Mouse (Mus musculus): Measurements from ENCODE around the gene Grm8.

DNA sequence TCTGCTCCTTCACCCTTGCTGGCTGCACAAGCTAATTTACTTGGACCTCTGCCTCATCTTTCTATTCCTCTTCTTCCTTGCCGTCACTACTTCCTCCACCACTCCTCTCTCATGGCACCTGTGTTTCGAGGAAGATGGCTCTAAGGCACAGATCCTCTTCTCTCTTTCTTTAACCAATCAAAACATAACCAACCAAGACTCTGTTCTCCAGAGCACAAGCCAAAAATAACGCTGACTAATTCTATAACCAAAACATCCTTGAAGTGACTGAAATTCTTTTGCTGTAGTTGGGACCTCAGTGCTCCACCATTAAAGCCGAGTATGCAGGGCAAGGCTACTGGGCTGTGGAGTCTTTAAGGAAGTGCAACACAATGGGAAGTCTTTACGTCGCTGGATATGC, 11.5 kb upstream of the Grm8 start:
- TF ChIP-seq SIN3A (IDR thresholded peaks at IDR 0.05; ENCODE audit: low read length) (no peak), GABPA (IDR thresholded peaks at IDR 0.05; ENCODE audit: low read depth, low read length) (no peak), CTCF (IDR thresholded peaks at IDR 0.05 in 2 of 3, conservative IDR thresholded peaks at IDR 0.05 in 1 of 3; ENCODE audit: control insufficient read depth in 1 of 3, insufficient read depth in 1 of 3, low read depth in 2 of 3, low read length in 3 of 3, poor library complexity in 1 of 3, severe bottlenecking in 1 of 3) (no peak), POLR2A (IDR thresholded peaks at IDR 0.05; ENCODE audit: control insufficient read depth in 1 of 2, insufficient read depth in 1 of 2, low read depth in 1 of 2, low read length in 2 of 2, poor library complexity in 1 of 2) (no peak), ZMIZ1 (IDR thresholded peaks at IDR 0.05; ENCODE audit: low read depth, low read length) (no peak), MAFK (IDR thresholded peaks at IDR 0.05; ENCODE audit: borderline replicate concordance, low read depth, low read length) (no peak), TBP (IDR thresholded peaks at IDR 0.05; ENCODE audit: low read depth, low read length) (no peak), EP300 (IDR thresholded peaks at IDR 0.05; ENCODE audit: low read depth in 1 of 2, low read length in 2 of 2) (no peak)

Data from MEL (cell line).